Mouse (Mus musculus): ENCODE data around the gene Sgms2. TPM values are rescaled to one million over a fixed set of nuclear protein-coding genes. Genes with fewer than 3 reads are reported as not detected.

Sgms2 gene
- polyA plus RNA-seq, 1 experiment from 2014 or later = 1.3 TPM

DNA sequence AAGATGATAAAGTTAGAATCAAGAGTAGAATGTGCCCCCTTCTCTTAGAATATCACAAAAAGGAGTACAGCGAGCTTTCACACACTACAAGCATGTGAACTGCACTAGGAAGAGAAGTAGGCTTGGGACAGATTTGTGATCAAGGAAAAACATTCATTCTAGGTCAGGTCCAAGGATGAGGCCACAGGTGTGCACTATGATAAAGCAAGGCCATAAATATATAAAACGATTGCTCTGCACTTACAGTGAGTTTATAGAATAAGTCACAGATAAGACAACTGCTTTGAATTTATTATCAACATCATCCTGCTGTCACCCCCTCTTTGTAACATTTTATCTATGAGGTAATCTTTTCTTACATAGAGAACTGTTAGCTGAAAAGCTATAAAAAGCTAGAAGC lies 198.9 kb downstream of the Sgms2 start:
- ATAC-seq (replicated peaks; ENCODE audit: insufficient number of reproducible peaks, low FRiP score, low TSS enrichment) = no peak
- Histone ChIP-seq H3K4me2 (no peak overlapping the region), H3K27ac (ENCODE audit: low read depth, low read length) (no peak overlapping the region), H3K27me3 (ENCODE audit: control insufficient read depth, insufficient read depth, low read length) (no peaks in the 10 kb centered on the region), H3K9ac (ENCODE audit: low read depth, low read length) (no peak overlapping the region), H3K4me3 (ENCODE audit: low read depth, low read length) (no peak overlapping the region), H3K36me3 (ENCODE audit: control insufficient read depth, insufficient read depth, low read length) (no peaks in the 10 kb centered on the region), H3K4me1 (ENCODE audit: control insufficient read depth, insufficient read depth, low read length) (peaks cover 9% of the 10 kb centered on the region; the same call in 1 of the 2 replicates), H3K9me3 (replicated peaks; ENCODE audit: control insufficient read depth, low read length) (0 out of 2 replicates have a peak, but pooled peaks cover 3% of the 10 kb centered on the region)
- whole genome bisulfite sequencing (ENCODE audit: insufficient replicate concordance) = 88% methylated on average over 2 of the region's 2 CpGs

GRCm38 (mm10) chr3:131291890-131292289 lies 199.3 kb downstream of the Sgms2 start:
- H3K4me1 ChIP-seq (ENCODE audit: control insufficient read depth, insufficient read depth, low read length) = peaks cover 9% of the 10 kb centered on the region; the same call in 1 of the 2 replicates
- no peak overlapping the region for H3K4me2 ChIP-seq
- H3K9ac ChIP-seq (ENCODE audit: low read depth, low read length) = no peak overlapping the region
- H3K27ac ChIP-seq (ENCODE audit: low read depth, low read length) = no peak overlapping the region
- ATAC-seq (replicated peaks; ENCODE audit: insufficient number of reproducible peaks, low FRiP score, low TSS enrichment) = no peak
- 0 out of 2 replicates have a peak, but pooled peaks cover 3% of the 10 kb centered on the region for H3K9me3 ChIP-seq (replicated peaks; ENCODE audit: control insufficient read depth, low read length)
- H3K27me3 ChIP-seq (ENCODE audit: control insufficient read depth, insufficient read depth, low read length) = no peaks in the 10 kb centered on the region
- WGBS (ENCODE audit: insufficient replicate concordance) = 84% methylated on average over 4 of the region's 4 CpGs
- H3K4me3 ChIP-seq (ENCODE audit: low read depth, low read length) = no peak overlapping the region
- no peaks in the 10 kb centered on the region for H3K36me3 ChIP-seq (ENCODE audit: control insufficient read depth, insufficient read depth, low read length)

DNA sequence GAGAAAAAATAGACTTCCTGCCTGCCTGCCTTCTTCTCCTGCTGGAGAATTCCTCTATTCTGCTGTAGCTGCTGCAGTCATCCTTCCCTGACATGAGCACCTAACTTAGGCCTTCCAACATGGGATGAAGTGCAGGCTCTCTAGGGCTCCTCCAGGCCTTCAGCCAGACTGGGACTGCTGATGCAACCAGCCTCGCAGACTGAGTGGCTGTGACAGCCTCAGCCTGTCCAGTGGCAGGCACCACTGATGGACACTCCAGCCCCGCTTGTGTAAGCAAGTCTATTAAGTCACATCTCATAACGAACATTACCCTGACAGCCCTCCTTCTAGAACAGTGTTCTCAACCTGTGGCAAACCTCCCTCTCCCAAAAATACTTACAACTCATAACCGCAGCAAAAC lies 217.1 kb downstream of the Sgms2 start:
- no peak for ATAC-seq (replicated peaks; ENCODE audit: insufficient number of reproducible peaks, low FRiP score, low TSS enrichment)
- Histone ChIP-seq H3K4me1 (ENCODE audit: control insufficient read depth, insufficient read depth, low read length) (peaks cover 9% of the 10 kb centered on the region; the same call in 1 of the 2 replicates), H3K4me3 (ENCODE audit: low read depth, low read length) (no peak overlapping the region), H3K36me3 (ENCODE audit: control insufficient read depth, insufficient read depth, low read length) (no peaks in the 10 kb centered on the region), H3K27me3 (ENCODE audit: control insufficient read depth, insufficient read depth, low read length) (no peaks in the 10 kb centered on the region), H3K27ac (ENCODE audit: low read depth, low read length) (no peak overlapping the region), H3K9me3 (replicated peaks; ENCODE audit: control insufficient read depth, low read length) (no peaks in the 10 kb centered on the region), H3K4me2 (no peak overlapping the region), H3K9ac (ENCODE audit: low read depth, low read length) (no peak overlapping the region)
- 83% methylated on average over 4 of the region's 4 CpGs for WGBS (ENCODE audit: insufficient replicate concordance)

DNA sequence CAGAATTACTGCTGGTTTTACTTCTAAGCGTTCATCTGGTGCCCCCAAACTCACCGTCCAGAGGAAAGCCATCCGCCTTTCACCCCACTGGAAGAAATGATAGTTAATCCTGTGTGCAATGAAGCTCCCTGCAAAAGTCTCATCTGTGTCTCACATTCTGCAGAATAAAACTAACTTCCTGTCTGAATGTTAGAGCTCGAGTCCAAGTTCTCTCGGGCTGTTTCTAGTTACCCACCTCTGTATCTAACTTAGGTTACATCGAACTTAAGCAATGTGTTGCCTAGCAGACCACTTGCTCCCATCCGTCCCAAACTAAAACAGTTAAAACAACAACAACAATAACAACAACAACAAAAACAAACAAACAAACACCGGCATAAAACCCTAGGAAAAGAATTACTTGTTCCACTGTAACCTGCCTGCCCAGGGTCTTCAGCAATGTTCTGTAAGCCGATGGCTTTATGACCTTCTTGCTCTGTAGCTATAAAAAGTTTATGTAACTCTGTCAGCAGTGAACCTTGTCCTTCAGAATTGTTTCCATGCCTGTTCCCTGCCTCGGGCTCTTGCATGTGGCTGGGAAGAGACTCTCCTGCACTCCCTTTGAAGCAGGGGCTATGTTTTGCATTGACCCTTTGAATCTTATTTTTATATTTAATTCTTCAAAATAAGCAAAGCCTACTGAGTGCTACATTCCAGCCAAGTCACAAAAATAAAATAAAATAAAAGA lies 218.7 kb downstream of the Sgms2 start:
- Histone ChIP-seq H3K36me3 (ENCODE audit: control insufficient read depth, insufficient read depth, low read length) (no peaks in the 10 kb centered on the region), H3K27ac (ENCODE audit: low read depth, low read length) (peak overlapping the region; percentile 85; the same call in 1 of the 2 replicates), H3K4me1 (ENCODE audit: control insufficient read depth, insufficient read depth, low read length) (peaks cover 9% of the 10 kb centered on the region; the same call in 1 of the 2 replicates), H3K4me3 (ENCODE audit: low read depth, low read length) (peak overlapping the region; percentile 80), H3K4me2 (peak overlapping the region; percentile 68), H3K9ac (ENCODE audit: low read depth, low read length) (peak overlapping the region; percentile 86), H3K9me3 (replicated peaks; ENCODE audit: control insufficient read depth, low read length) (no peaks in the 10 kb centered on the region), H3K27me3 (ENCODE audit: control insufficient read depth, insufficient read depth, low read length) (no peaks in the 10 kb centered on the region)
- 43% methylated on average over 10 of the region's 10 CpGs for WGBS (ENCODE audit: insufficient replicate concordance)
- no peak for ATAC-seq (replicated peaks; ENCODE audit: insufficient number of reproducible peaks, low FRiP score, low TSS enrichment)

- H3K9ac ChIP-seq (ENCODE audit: low read depth, low read length) = peak within 1 kb of the TSS; percentile 86
- ATAC-seq (replicated peaks; ENCODE audit: insufficient number of reproducible peaks, low FRiP score, low TSS enrichment) = peak; percentile 91
- peak within 1 kb of the TSS; percentile 85 for H3K27ac ChIP-seq (ENCODE audit: low read depth, low read length)
- H3K4me3 ChIP-seq (ENCODE audit: low read depth, low read length) = peak within 1 kb of the TSS; percentile 80
- H3K27me3 ChIP-seq (ENCODE audit: control insufficient read depth, insufficient read depth, low read length) = no peaks in the 10 kb centered on the region
- no peaks in the 10 kb centered on the region for H3K9me3 ChIP-seq (replicated peaks; ENCODE audit: control insufficient read depth, low read length)
- H3K4me1 ChIP-seq (ENCODE audit: control insufficient read depth, insufficient read depth, low read length) = peaks cover 12% of the 10 kb centered on the region; the same call in 1 of the 2 replicates
- no peaks in the 10 kb centered on the region for H3K36me3 ChIP-seq (ENCODE audit: control insufficient read depth, insufficient read depth, low read length)
- under 1% methylated on average over 53 of the region's 54 CpGs for WGBS (ENCODE audit: insufficient replicate concordance)
- H3K4me2 ChIP-seq = peak within 1 kb of the TSS; percentile 68
Observed at GRCm38 (mm10) chr3:131271559-131272373, 219.4 kb downstream of the Sgms2 start, which contains the start of gene Hadh. Hadh (minus strand) TSS chr3:131272101.

DNA sequence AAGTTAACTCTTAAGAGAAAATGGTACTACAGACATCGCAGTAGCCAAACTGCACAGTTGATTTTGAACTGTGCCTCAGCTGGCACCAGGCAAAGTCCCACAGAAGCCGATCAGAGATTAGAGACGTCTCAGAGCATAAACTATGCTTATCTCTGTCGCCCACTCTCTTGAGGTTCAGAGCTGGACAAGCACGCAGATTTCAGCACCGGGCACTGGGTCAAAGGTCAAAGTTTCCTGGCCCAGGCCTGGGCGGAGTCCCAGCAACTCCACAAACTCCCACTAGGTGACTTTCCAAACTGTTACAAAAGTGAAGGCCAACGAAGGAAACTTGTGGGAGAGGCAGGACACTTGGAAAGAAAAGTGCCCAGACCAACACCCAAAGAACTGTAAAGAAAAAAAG lies 220.1 kb downstream of the Sgms2 start:
- ATAC-seq (replicated peaks; ENCODE audit: insufficient number of reproducible peaks, low FRiP score, low TSS enrichment) = peak; percentile 71
- WGBS (ENCODE audit: insufficient replicate concordance) = 3% methylated on average over 8 of the region's 8 CpGs
- Histone ChIP-seq H3K4me2 (peak overlapping the region; percentile 68), H3K4me1 (ENCODE audit: control insufficient read depth, insufficient read depth, low read length) (peaks cover 15% of the 10 kb centered on the region), H3K9me3 (replicated peaks; ENCODE audit: control insufficient read depth, low read length) (no peaks in the 10 kb centered on the region), H3K27me3 (ENCODE audit: control insufficient read depth, insufficient read depth, low read length) (no peaks in the 10 kb centered on the region), H3K4me3 (ENCODE audit: low read depth, low read length) (peak overlapping the region; percentile 80), H3K27ac (ENCODE audit: low read depth, low read length) (peak overlapping the region; percentile 85), H3K36me3 (ENCODE audit: control insufficient read depth, insufficient read depth, low read length) (no peaks in the 10 kb centered on the region), H3K9ac (ENCODE audit: low read depth, low read length) (peak overlapping the region; percentile 86)

- Histone ChIP-seq H3K4me2 (peak overlapping the region; percentile 68), H3K27ac (ENCODE audit: low read depth, low read length) (no peak overlapping the region), H3K4me3 (ENCODE audit: low read depth, low read length) (no peak overlapping the region), H3K9ac (ENCODE audit: low read depth, low read length) (no peak overlapping the region), H3K27me3 (ENCODE audit: control insufficient read depth, insufficient read depth, low read length) (no peaks in the 10 kb centered on the region), H3K9me3 (replicated peaks; ENCODE audit: control insufficient read depth, low read length) (no peaks in the 10 kb centered on the region), H3K4me1 (ENCODE audit: control insufficient read depth, insufficient read depth, low read length) (peaks cover 21% of the 10 kb centered on the region), H3K36me3 (ENCODE audit: control insufficient read depth, insufficient read depth, low read length) (no peaks in the 10 kb centered on the region; the same call in 1 of the 2 replicates)
- 63% methylated on average over 6 of the region's 6 CpGs for WGBS (ENCODE audit: insufficient replicate concordance)
- ATAC-seq (replicated peaks; ENCODE audit: insufficient number of reproducible peaks, low FRiP score, low TSS enrichment) = no peak
Observed at GRCm38 (mm10) chr3:131270381-131270780, 220.8 kb downstream of the Sgms2 start.
